Comparison of ENCODE assay signal across 13 mouse cellular contexts in the genomic region with DNA sequence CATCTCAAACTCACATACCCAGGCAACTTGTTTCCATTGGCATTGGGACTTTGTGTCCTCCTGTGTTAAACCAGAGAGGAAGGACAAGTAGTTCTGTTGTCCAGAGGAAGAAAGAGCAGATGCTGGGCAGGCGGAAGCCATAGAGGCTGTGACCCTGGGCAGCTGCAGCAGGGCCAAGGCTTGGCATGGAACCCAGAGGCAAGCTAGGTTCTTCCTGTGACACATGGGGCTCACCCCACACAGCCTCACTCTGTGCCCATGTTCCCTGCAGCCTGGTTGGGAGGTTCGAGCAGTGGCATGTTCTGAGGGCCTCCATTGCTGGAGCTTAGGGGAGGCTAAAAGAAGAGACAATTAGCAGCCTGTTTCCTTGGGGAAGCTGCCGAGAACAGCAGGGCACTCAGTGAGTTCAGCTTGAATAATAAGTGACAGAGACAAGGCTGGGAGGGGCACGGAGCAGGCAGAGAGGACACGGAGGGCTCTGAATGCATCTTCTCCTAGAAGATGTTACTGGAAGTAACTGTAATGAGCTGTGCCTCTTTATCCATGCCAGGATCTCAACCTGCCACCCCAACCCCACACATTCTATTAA. TPM values are rescaled to one million over a fixed set of nuclear protein-coding genes. Genes with fewer than 3 reads are reported as not detected.
DNase-seq lines count a peak whose midpoint lies in the region; ATAC-seq and TF ChIP-seq lines count a peak whose summit lies in the region.
"Had no signal": no experiment of that assay in that cellular context is flagged by ENCODE, and none has a peak within 500 bp of the region (broad histone marks: within the 10 kb centered on the region; RNA-seq: fewer than 3 reads in every experiment).

No protein-coding gene starts in this region.

- WGBS in midbrain, embryonic 13.5 days, result 27% methylated on average over 5 of the region's 5 CpGs
- WGBS in midbrain, embryonic 11.5 days, result 43% methylated on average over 5 of the region's 5 CpGs
- 19% methylated on average over 5 of the region's 5 CpGs for WGBS in hindbrain, embryonic 15.5 days

- H3K36me3 ChIP-seq in midbrain, embryonic 13.5 days, result no peaks in the 10 kb centered on the region
- no peaks in the 10 kb centered on the region for H3K36me3 ChIP-seq in midbrain, embryonic 11.5 days (ENCODE audit: control insufficient read depth, insufficient read depth, low read length)
- no peaks in the 10 kb centered on the region for H3K36me3 ChIP-seq in hindbrain, embryonic 15.5 days
- H3K36me3 ChIP-seq: liver, embryonic 15.5 days; stomach, embryonic 15.5 days had no signal

- DNase-seq in gastrocnemius, adult 2 months, result no peak
- no peak for DNase-seq in gastrocnemius, adult 8-10 months (ENCODE audit: low spot score in 2 of 2)
- DNase-seq in midbrain, embryonic 11.5 days (ENCODE audit: low spot score, missing footprints), result no peak
- DNase-seq in testis, postnatal 14 days (ENCODE audit: low spot score), result peak; percentile 24
- DNase-seq in MN1 (ENCODE audit: low spot score), result no peak
- DNase-seq in embryo, embryonic 10 days (ENCODE audit: low spot score), result no peak
- DNase-seq: cerebellum, adult 18-20 months had no signal

- ATAC-seq in midbrain, embryonic 13.5 days, result 0 out of 2 replicates have a peak, but pooled peaks have one; percentile 15
- ATAC-seq in midbrain, embryonic 11.5 days (ENCODE audit: low FRiP score), result no peak
- no peak for ATAC-seq in hindbrain, embryonic 15.5 days (ENCODE audit: low FRiP score, low read depth)

- peaks cover 35% of the 10 kb centered on the region for H3K4me1 ChIP-seq in midbrain, embryonic 13.5 days (replicated peaks)
- peaks cover 3% of the 10 kb centered on the region; the same call in 1 of the 2 replicates for H3K4me1 ChIP-seq in midbrain, embryonic 11.5 days (ENCODE audit: control insufficient read depth, insufficient read depth, low read length)
- H3K4me1 ChIP-seq in hindbrain, embryonic 15.5 days (replicated peaks), result peaks cover 50% of the 10 kb centered on the region
- H3K4me1 ChIP-seq: liver, embryonic 15.5 days had no signal

- H3K4me3 ChIP-seq in gastrocnemius, adult 2 months, result no peak overlapping the region
- no peak overlapping the region for H3K4me3 ChIP-seq in midbrain, embryonic 13.5 days (replicated peaks)
- no peak overlapping the region for H3K4me3 ChIP-seq in midbrain, embryonic 11.5 days (ENCODE audit: low read depth, low read length)
- no peak overlapping the region for H3K4me3 ChIP-seq in hindbrain, embryonic 15.5 days
- H3K4me3 ChIP-seq: liver, embryonic 15.5 days; myocyte; stomach, embryonic 15.5 days had no signal

- H3K27ac ChIP-seq in gastrocnemius, adult 2 months, result 0 out of 2 replicates have a peak overlapping the region, but pooled peaks have one; percentile 38
- H3K27ac ChIP-seq in midbrain, embryonic 13.5 days, result no peak overlapping the region
- no peak overlapping the region for H3K27ac ChIP-seq in midbrain, embryonic 11.5 days (ENCODE audit: low read depth, low read length)
- H3K27ac ChIP-seq in hindbrain, embryonic 15.5 days (replicated peaks), result peak overlapping the region; percentile 70
- H3K27ac ChIP-seq: liver, embryonic 15.5 days; stomach, embryonic 15.5 days had no signal

- intact Hi-C loops in gastrocnemius, adult 2 months (cut with DNase I), result no loop called here

- no peaks in the 10 kb centered on the region for H3K27me3 ChIP-seq in midbrain, embryonic 13.5 days
- H3K27me3 ChIP-seq in midbrain, embryonic 11.5 days (ENCODE audit: control insufficient read depth, insufficient read depth, low read length), result no peaks in the 10 kb centered on the region
- H3K27me3 ChIP-seq in hindbrain, embryonic 15.5 days, result no peaks in the 10 kb centered on the region
- H3K27me3 ChIP-seq: stomach, embryonic 15.5 days had no signal

- TF ChIP-seq CTCF in gastrocnemius, adult 2 months (IDR thresholded peaks at IDR 0.05), result no peak

- no peak overlapping the region for H3K4me2 ChIP-seq in midbrain, embryonic 13.5 days (replicated peaks)
- H3K4me2 ChIP-seq in midbrain, embryonic 11.5 days, result no peak overlapping the region
- H3K4me2 ChIP-seq in hindbrain, embryonic 15.5 days, result no peak overlapping the region
- H3K4me2 ChIP-seq: liver, embryonic 15.5 days; stomach, embryonic 15.5 days had no signal

- no peak overlapping the region for H3K9ac ChIP-seq in midbrain, embryonic 13.5 days (replicated peaks)
- H3K9ac ChIP-seq in midbrain, embryonic 11.5 days (ENCODE audit: low read length), result no peak overlapping the region
- no peak overlapping the region for H3K9ac ChIP-seq in hindbrain, embryonic 15.5 days
- H3K9ac ChIP-seq: liver, embryonic 15.5 days; stomach, embryonic 15.5 days had no signal

- no peaks in the 10 kb centered on the region for H3K9me3 ChIP-seq in midbrain, embryonic 13.5 days
- H3K9me3 ChIP-seq in midbrain, embryonic 11.5 days (ENCODE audit: control insufficient read depth, low read length), result no peaks in the 10 kb centered on the region
- no peaks in the 10 kb centered on the region for H3K9me3 ChIP-seq in hindbrain, embryonic 15.5 days
- H3K9me3 ChIP-seq: liver, embryonic 15.5 days; stomach, embryonic 15.5 days had no signal

RNA-seq across cellular contexts. Expression of gene Rasgef1c, which starts 29.5 kb away (rescaled TPM):
- total RNA-seq in gastrocnemius, adult 2 months (2021), result under 1 TPM; 0.13 to 0.31 TPM
- total RNA-seq in gastrocnemius, adult 8-10 months (2022), result under 1 TPM in 2 of 4 experiments, not detected in 2; 0.24 to 0.43 TPM
- polyA plus RNA-seq in midbrain, embryonic 13.5 days (2015; fragmentation: Nextera tagmentation; extraction: Ambion mirVana), result 8.2 and 9.5 TPM in 2 replicates
- 0.55 and 0.92 TPM in 2 replicates for polyA plus RNA-seq in midbrain, embryonic 11.5 days (2014; fragmentation: Nextera tagmentation; extraction: Ambion mirVana)
- 31.8 and 36.6 TPM in 2 replicates for polyA plus RNA-seq in hindbrain, embryonic 15.5 days (2015; fragmentation: Nextera tagmentation; extraction: Ambion mirVana)
- polyA plus RNA-seq: C2C12, myocyte had no signal

Comparison
In these comparisons a context has a peak if more than half of its experiments do, and no peak if none do; other contexts are left out.
1. H3K27ac ChIP-seq: peak in gastrocnemius, adult 2 months (single experiment) and hindbrain, embryonic 15.5 days (single experiment); none in midbrain, embryonic 13.5 days (single experiment) and midbrain, embryonic 11.5 days (single experiment).